Mouse (Mus musculus) erythroblast, embryonic 14.5 days (primary cell): Measurements from ENCODE around the gene Syn3. TPM values are rescaled to one million over a fixed set of nuclear protein-coding genes. Genes with fewer than 3 reads are reported as not detected.

Experiments used
- H3K27me3 ChIP-seq: 2 replicates; pipeline ENCODE4 v1.6.1; 2012; ENCODE audit warnings: inconsistent platforms; ENCODE audit not compliant: control insufficient read depth
- H3K36me3 ChIP-seq: 2 replicates; pipeline ENCODE4 v1.6.1; 2012; ENCODE audit warnings: mild to moderate bottlenecking, inconsistent platforms; ENCODE audit not compliant: control insufficient read depth
- H3K4me1 ChIP-seq: 2 replicates; pipeline ENCODE4 v1.6.1; 2012; ENCODE audit warnings: inconsistent platforms; ENCODE audit not compliant: control insufficient read depth
- H3K4me3 ChIP-seq: replicated peaks from 2 replicates; pipeline ENCODE3; 2012; ENCODE audit warnings: moderate library complexity, mild to moderate bottlenecking, inconsistent platforms
- H3K9me3 ChIP-seq: 2 replicates; pipeline ENCODE4 v1.6.1; 2012; ENCODE audit warnings: low read length, inconsistent platforms, mixed read lengths; ENCODE audit not compliant: control insufficient read depth
- GATA1 ChIP-seq: IDR thresholded peaks from 2 replicates; pipeline ENCODE4 v1.6.1; 2012; ENCODE audit warnings: low read length, inconsistent platforms, mixed read lengths
- TAL1 ChIP-seq: IDR thresholded peaks from 3 replicates; pipeline ENCODE4 v1.6.1; 2012; ENCODE audit warnings: low read length, inconsistent platforms, mixed read lengths
- polyA plus RNA-seq: library from polyadenylated mRNA; stranded (reverse); fragments of >175 nt; gene quantifications from 2 replicates; pipeline ENCODE4 v1.2.3, GENCODE M21; 2012

The Syn3 gene
- polyA plus RNA-seq, 1 experiment = not detected

GRCm38 (mm10) chr10:86302761-86303494 lies 195.8 kb downstream of the Syn3 start:
- peaks cover 43% of the 10 kb centered on the region for H3K27me3 ChIP-seq
- no peak overlapping the region for H3K4me3 ChIP-seq
- H3K4me1 ChIP-seq = peaks cover 30% of the 10 kb centered on the region
- peaks cover 2% of the 10 kb centered on the region; the same call in 1 of the 2 replicates for H3K9me3 ChIP-seq
- no peaks in the 10 kb centered on the region for H3K36me3 ChIP-seq
- TF ChIP-seq GATA1 (no peak), TAL1 (no peak)

- peaks cover 2% of the 10 kb centered on the region; the same call in 1 of the 2 replicates for H3K9me3 ChIP-seq
- H3K36me3 ChIP-seq = no peaks in the 10 kb centered on the region
- H3K27me3 ChIP-seq = peaks cover 46% of the 10 kb centered on the region
- TF ChIP-seq TAL1 (no peak), GATA1 (no peak)
- no peak overlapping the region for H3K4me3 ChIP-seq
- peaks cover 30% of the 10 kb centered on the region for H3K4me1 ChIP-seq
Observed at GRCm38 (mm10) chr10:86302318-86302648, 196.4 kb downstream of the Syn3 start.

GRCm38 (mm10) chr10:86301593-86302317 lies 196.9 kb downstream of the Syn3 start:
- Histone ChIP-seq H3K27me3 (peaks cover 47% of the 10 kb centered on the region), H3K9me3 (peaks cover 2% of the 10 kb centered on the region; the same call in 1 of the 2 replicates), H3K4me3 (no peak overlapping the region), H3K4me1 (peaks cover 30% of the 10 kb centered on the region), H3K36me3 (no peaks in the 10 kb centered on the region)
- no peak for TF ChIP-seq TAL1

- Histone ChIP-seq H3K4me1 (peaks cover 30% of the 10 kb centered on the region), H3K27me3 (peaks cover 49% of the 10 kb centered on the region), H3K4me3 (peak overlapping the region; percentile 18), H3K36me3 (no peaks in the 10 kb centered on the region), H3K9me3 (peaks cover 2% of the 10 kb centered on the region; the same call in 1 of the 2 replicates)
- no peak for TF ChIP-seq GATA1
- no peak for TF ChIP-seq TAL1
Observed at GRCm38 (mm10) chr10:86301117-86301490, 197.6 kb downstream of the Syn3 start.

GRCm38 (mm10) chr10:86300293-86301116 lies 198.2 kb downstream of the Syn3 start, which contains the start of gene Timp3:
Timp3 (plus strand) TSS chr10:86300372.
- no peaks in the 10 kb centered on the region for H3K36me3 ChIP-seq
- H3K9me3 ChIP-seq = peaks cover 2% of the 10 kb centered on the region; the same call in 1 of the 2 replicates
- H3K4me1 ChIP-seq = peaks cover 30% of the 10 kb centered on the region
- peak within 1 kb of the TSS; percentile 18 for H3K4me3 ChIP-seq
- TF ChIP-seq TAL1 (no peak), GATA1 (no peak)
- H3K27me3 ChIP-seq = peaks cover 55% of the 10 kb centered on the region

GRCm38 (mm10) chr10:86299795-86300194 lies 198.9 kb downstream of the Syn3 start:
- TF ChIP-seq GATA1 = no peak
- no peak for TF ChIP-seq TAL1
- Histone ChIP-seq H3K36me3 (no peaks in the 10 kb centered on the region), H3K4me3 (no peak overlapping the region), H3K9me3 (peaks cover 2% of the 10 kb centered on the region; the same call in 1 of the 2 replicates), H3K4me1 (peaks cover 30% of the 10 kb centered on the region), H3K27me3 (peaks cover 60% of the 10 kb centered on the region)

- TF ChIP-seq TAL1 = no peak
- TF ChIP-seq GATA1 = no peak
- Histone ChIP-seq H3K36me3 (no peaks in the 10 kb centered on the region), H3K4me1 (peaks cover 24% of the 10 kb centered on the region), H3K4me3 (no peak overlapping the region), H3K9me3 (peaks cover 2% of the 10 kb centered on the region; the same call in 1 of the 2 replicates), H3K27me3 (peaks cover 64% of the 10 kb centered on the region)
Observed at GRCm38 (mm10) chr10:86298326-86298725, 200.4 kb downstream of the Syn3 start.

- Histone ChIP-seq H3K4me1 (peaks cover 15% of the 10 kb centered on the region), H3K9me3 (peaks cover 2% of the 10 kb centered on the region; the same call in 1 of the 2 replicates), H3K27me3 (peaks cover 62% of the 10 kb centered on the region), H3K4me3 (no peak overlapping the region), H3K36me3 (no peaks in the 10 kb centered on the region)
- TF ChIP-seq TAL1 (no peak), GATA1 (no peak)
Observed at GRCm38 (mm10) chr10:86297307-86297706, 201.4 kb downstream of the Syn3 start.

GRCm38 (mm10) chr10:86296111-86296510 lies 202.6 kb downstream of the Syn3 start:
- H3K9me3 ChIP-seq = peaks cover 2% of the 10 kb centered on the region; the same call in 1 of the 2 replicates
- peaks cover 50% of the 10 kb centered on the region for H3K27me3 ChIP-seq
- TF ChIP-seq TAL1 (no peak), GATA1 (no peak)
- no peak overlapping the region for H3K4me3 ChIP-seq
- no peaks in the 10 kb centered on the region for H3K36me3 ChIP-seq
- H3K4me1 ChIP-seq = peaks cover 8% of the 10 kb centered on the region
